Mouse (Mus musculus) liver, embryonic 12.5 days (tissue): ENCODE results near the gene Maff. TPM values are rescaled to one million over a fixed set of nuclear protein-coding genes. Genes with fewer than 3 reads are reported as not detected.

ENCODE experiments used
- ATAC-seq: fragments of 200-750 bp; cut with Nextera tagmentation; 2 replicates; pipeline ENCODE4 v1.8.0; 2017; ENCODE audit warnings: moderate number of reproducible peaks, mild to moderate bottlenecking, moderate library complexity
- H3K27ac ChIP-seq: fragments of 300-500 bp; sonication (generic); 2 replicates; pipeline ENCODE4 v1.5.1; 2016; ENCODE audit warnings: mild to moderate bottlenecking
- H3K27me3 ChIP-seq: fragments of 300-500 bp; sonication (generic); replicated peaks from 2 replicates; pipeline ENCODE4 v1.6.1; 2016; ENCODE audit warnings: mild to moderate bottlenecking, moderate library complexity
- H3K36me3 ChIP-seq: fragments of 300-500 bp; sonication (generic); 2 replicates; pipeline ENCODE4 v1.6.1; 2016; ENCODE audit warnings: mild to moderate bottlenecking, moderate library complexity
- H3K4me1 ChIP-seq: fragments of 300-500 bp; sonication (generic); 2 replicates; pipeline ENCODE4 v1.6.1; 2016
- H3K4me2 ChIP-seq: fragments of 300-500 bp; sonication (generic); 2 replicates; pipeline ENCODE4 v1.6.1; 2016; ENCODE audit warnings: mild to moderate bottlenecking, moderate library complexity
- H3K4me3 ChIP-seq: fragments of 300-500 bp; sonication (generic); 2 replicates; pipeline ENCODE4 v1.5.1; 2016; ENCODE audit warnings: mild to moderate bottlenecking, moderate library complexity
- H3K9ac ChIP-seq: fragments of 300-500 bp; sonication (generic); 2 replicates; pipeline ENCODE4 v1.6.1; 2016; ENCODE audit warnings: mild to moderate bottlenecking, moderate library complexity
- H3K9me3 ChIP-seq: fragments of 300-500 bp; sonication (generic); replicated peaks from 2 replicates; pipeline ENCODE4 v1.6.1; 2016; ENCODE audit warnings: mild to moderate bottlenecking, moderate library complexity
- WGBS: fragments of 180-500 bp; shearing (Covaris S2); methylation state at CpG from one replicate; pipeline ENCODE4 v1.1.7; 2016; ENCODE audit not compliant: insufficient replicate concordance; 5-methylcytosine and 5-hydroxymethylcytosine counted together
- polyA plus RNA-seq: library from polyadenylated mRNA; unstranded; fragments of >200 nt; fragmentation: Nextera tagmentation; extraction: Ambion mirVana; gene quantifications from 2 replicates; pipeline ENCODE4 v1.2.1, GENCODE M21; 2016

Gene Maff
- polyA plus RNA-seq, 1 experiment from 2014 or later = 1.1 TPM

DNA sequence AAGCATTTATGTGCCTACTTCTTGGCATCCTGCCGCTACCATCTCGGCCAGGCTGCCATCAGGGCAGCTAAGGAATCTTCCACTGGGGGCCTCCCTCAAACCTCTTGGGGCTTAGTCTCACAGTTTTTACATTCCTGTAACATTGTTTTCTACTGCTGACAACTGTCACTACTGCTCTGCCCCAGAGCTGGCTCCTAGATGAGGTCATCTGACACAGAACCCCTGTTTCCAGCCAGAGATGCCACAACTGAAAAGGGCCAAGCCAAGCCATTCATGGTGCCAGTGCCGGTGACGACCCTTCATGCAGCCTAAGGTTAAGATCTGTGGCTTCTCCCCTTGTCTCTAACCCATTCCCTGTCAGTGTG, 22.6 kb upstream of the Maff start:
- no peak overlapping the region; the same call in 1 of the 2 replicates for H3K9ac ChIP-seq
- WGBS = 73% methylated on average over 4 of the region's 4 CpGs

DNA sequence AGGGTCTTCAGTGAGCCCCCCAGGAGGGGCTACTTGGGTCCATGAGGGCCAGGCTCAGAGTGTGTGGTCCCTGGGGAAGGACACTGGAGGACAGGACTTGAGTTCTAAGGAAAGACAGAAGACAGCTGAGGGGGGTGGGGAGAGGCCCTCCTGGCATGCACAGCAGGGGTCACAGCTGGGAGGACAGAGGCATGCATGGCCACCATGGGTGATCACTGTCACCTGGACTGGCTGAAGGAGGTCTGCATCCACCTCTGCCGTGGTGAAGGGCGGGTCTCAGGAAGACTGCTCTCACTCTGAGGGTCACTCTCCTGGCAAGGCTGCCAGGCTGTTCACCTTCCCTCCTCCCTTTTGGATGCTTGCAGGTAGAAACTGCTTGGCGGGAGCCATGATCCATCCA, 22.0 kb upstream of the Maff start:
- Histone ChIP-seq H3K36me3 (peaks cover 5% of the 10 kb centered on the region), H3K4me2 (no peak overlapping the region), H3K27me3 (no peaks in the 10 kb centered on the region), H3K4me1 (peaks cover 76% of the 10 kb centered on the region), H3K9me3 (no peaks in the 10 kb centered on the region), H3K9ac (peak overlapping the region; percentile 10; the same call in 1 of the 2 replicates), H3K4me3 (no peak overlapping the region), H3K27ac (peak overlapping the region; percentile 91; the same call in 1 of the 2 replicates)
- no peak for ATAC-seq
- 90% methylated on average over 3 of the region's 3 CpGs for WGBS

More for the DNA sequence above, 22.6 kb upstream of the Maff start:
- H3K36me3 ChIP-seq = peaks cover 8% of the 10 kb centered on the region
- no peaks in the 10 kb centered on the region for H3K9me3 ChIP-seq
- ATAC-seq = no peak
- no peak overlapping the region for H3K4me3 ChIP-seq
- peak overlapping the region; percentile 79 for H3K27ac ChIP-seq
- H3K4me2 ChIP-seq = no peak overlapping the region
- H3K27me3 ChIP-seq = no peaks in the 10 kb centered on the region
- peaks cover 70% of the 10 kb centered on the region for H3K4me1 ChIP-seq

DNA sequence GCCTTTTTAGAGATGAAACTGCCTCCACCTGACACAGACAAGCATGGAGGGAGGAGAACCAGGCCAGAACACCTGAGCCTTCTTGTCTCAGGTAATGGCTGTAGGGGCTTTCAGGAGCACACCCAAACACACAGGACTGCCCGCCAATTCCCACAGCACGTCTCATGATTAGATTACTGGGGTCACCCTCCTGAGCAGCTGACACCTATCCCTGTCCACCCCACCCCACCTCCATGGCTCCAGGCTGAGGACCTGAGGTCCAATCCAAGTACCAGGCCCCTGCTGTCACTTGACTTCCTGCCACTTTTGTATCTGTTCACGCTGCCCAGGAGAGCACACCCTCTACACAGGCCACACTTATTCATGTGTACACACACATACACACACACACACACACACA, 20.7 kb upstream of the Maff start:
- Histone ChIP-seq H3K4me2 (peak overlapping the region; percentile 85), H3K9ac (peak overlapping the region; percentile 87), H3K27me3 (no peaks in the 10 kb centered on the region), H3K27ac (peak overlapping the region; percentile 91; the same call in 1 of the 2 replicates), H3K36me3 (no peaks in the 10 kb centered on the region), H3K4me3 (no peak overlapping the region), H3K4me1 (peaks cover 79% of the 10 kb centered on the region), H3K9me3 (no peaks in the 10 kb centered on the region)
- no peak for ATAC-seq
- 65% methylated on average over 3 of the region's 3 CpGs for WGBS

DNA sequence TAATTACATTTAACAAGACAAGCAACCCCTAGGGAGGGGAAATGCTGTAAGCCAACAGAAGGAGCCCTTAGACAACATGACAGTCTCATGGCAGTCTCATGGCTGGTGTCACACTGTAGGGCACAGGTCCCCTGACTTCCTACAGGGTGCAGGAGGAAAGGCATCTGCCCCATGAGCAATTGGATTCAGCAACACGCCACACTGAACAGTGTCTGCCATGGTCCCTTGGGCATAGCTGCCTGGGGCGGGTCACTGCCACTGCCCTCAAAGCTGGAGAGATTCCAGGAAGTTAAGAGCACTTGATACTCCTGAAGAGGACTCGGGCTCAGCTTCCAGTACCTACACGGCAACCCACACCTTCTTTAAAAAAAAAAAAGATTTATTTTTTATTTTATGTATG, 20.2 kb upstream of the Maff start:
- Histone ChIP-seq H3K9me3 (no peaks in the 10 kb centered on the region), H3K36me3 (no peaks in the 10 kb centered on the region), H3K4me1 (peaks cover 77% of the 10 kb centered on the region), H3K4me3 (peak overlapping the region; percentile 16; the same call in 1 of the 2 replicates), H3K4me2 (peak overlapping the region; percentile 85), H3K27me3 (no peaks in the 10 kb centered on the region), H3K27ac (peak overlapping the region; percentile 91), H3K9ac (peak overlapping the region; percentile 87)
- ATAC-seq = no peak
- WGBS = 56% methylated on average over 4 of the region's 4 CpGs

DNA sequence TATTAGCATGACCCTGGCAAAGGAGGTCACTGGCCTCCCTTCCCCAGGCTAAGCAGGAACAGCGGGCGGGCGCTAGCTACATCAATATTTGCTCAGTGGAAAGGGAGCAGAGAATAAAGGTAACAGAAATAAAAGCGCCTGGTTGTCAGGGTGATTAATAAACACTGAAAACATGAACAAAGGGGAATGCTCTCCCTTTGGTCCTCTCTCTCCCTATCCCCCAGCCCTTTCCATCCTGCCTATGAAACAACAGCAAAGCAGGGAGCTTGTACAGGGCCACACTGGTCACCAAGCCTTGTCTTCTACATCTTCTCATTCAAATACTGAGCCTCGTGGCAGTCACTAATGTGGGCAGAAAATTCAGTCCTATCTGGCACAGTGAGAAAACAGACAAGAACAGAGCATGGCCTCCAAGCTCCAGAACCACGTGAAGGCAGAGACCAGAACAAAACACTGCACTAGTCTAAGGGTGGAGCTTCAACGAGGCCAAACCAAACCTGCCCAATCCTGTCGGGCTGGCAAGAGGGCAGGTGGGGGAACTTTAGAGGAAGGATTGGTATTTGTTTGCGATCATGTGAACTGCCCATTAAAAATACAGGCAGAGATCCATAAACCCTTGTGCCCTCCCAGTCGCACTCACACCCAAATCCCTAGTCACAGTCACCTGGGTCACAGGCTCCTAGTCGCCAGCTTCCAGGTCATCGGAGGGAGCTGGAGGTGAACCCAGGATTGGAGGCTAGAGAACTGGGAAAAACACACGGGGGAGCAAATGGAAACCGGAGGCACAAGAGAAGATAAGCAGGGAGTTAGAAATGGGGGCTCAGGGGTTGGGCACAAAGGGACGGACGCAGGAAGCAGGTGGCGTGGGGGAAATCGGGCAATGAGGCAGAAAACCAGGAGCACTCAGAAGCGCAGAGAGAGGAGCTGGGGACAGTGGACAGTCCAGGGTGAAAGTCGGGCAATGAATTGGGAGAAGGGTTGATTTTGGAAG, 19.2 kb upstream of the Maff start:
- ATAC-seq = peak; percentile 40
- Histone ChIP-seq H3K9me3 (no peaks in the 10 kb centered on the region), H3K4me2 (peak overlapping the region; percentile 85), H3K36me3 (no peaks in the 10 kb centered on the region), H3K27me3 (no peaks in the 10 kb centered on the region), H3K27ac (peak overlapping the region; percentile 91), H3K4me1 (peaks cover 67% of the 10 kb centered on the region), H3K4me3 (peak overlapping the region; percentile 69), H3K9ac (peak overlapping the region; percentile 87)
- WGBS = 14% methylated on average over 20 of the region's 20 CpGs

DNA sequence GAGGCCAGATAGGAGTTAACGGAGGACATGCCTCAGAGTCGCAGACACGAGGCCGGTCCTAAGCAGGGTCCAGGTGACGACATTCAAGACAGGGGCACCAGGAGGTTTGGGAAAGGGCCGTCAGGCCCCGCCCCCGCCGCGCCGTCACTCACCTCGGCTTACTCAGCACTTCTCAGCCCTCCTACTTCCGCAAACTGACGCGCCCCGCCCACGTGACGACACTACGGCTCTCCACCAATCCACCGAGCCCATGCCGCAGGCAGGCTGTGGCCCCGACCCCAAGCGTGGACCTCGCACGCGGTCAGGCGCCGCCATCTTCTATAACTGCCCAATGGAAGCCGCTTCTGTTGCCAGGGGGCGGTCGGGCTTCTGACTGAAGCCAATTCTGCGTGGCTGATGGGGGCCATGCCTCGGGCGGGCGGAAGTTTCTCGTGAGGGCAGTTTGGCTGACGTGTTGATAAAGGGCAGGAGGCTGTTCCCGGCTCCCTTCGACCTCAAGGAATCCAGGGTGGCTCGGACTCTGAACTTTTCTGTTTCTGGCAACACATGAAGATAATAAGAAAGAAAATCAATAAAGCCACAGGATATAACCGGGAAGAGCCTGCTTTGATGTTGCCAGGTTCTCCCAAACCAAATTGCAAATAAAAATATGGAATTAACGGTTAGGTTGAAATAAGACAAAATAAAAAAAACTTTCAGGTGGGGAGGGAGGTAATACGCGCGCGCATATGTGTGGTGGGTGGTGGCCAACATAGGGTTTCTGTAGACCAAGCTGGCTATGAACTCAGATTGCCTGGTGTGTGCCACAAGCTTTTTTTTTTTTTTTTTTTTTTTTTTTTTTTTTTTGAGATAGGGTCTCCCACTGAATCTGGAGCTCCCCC, 18.1 kb upstream of the Maff start, which contains the start of gene Pla2g6:
TSS of gene Pla2g6 (minus strand) at position 333 of the 881 bp plus-strand sequence.
- H3K36me3 ChIP-seq = no peaks in the 10 kb centered on the region
- H3K9me3 ChIP-seq = no peaks in the 10 kb centered on the region
- H3K4me3 ChIP-seq = peak within 1 kb of the TSS; percentile 69
- peak within 1 kb of the TSS; percentile 91 for H3K27ac ChIP-seq
- peaks cover 63% of the 10 kb centered on the region for H3K4me1 ChIP-seq
- ATAC-seq = peak; percentile 94
- no peaks in the 10 kb centered on the region for H3K27me3 ChIP-seq
- peak within 1 kb of the TSS; percentile 85 for H3K4me2 ChIP-seq
- 1% methylated on average over 46 of the region's 46 CpGs for WGBS
- H3K9ac ChIP-seq = peak within 1 kb of the TSS; percentile 87

DNA sequence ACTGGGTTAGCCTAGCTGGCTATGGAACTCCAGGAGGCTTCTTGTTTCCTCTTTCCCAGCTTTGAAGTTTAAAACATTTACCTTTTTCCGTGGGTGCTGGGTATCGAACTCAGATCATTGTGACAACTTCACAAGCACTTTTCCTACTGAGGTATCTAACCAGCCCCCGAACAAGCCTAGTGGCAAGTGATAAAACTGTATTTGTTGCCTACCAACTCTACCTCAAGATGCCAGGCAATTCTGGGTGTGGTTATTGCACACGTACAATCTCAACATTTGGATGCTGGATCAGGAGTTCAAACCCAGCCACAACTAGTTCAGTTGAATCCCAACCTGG, 17.5 kb upstream of the Maff start:
- peaks cover 63% of the 10 kb centered on the region for H3K4me1 ChIP-seq
- H3K4me2 ChIP-seq = peak overlapping the region; percentile 85
- ATAC-seq = no peak
- H3K27me3 ChIP-seq = no peaks in the 10 kb centered on the region
- no peak overlapping the region for H3K4me3 ChIP-seq
- H3K9ac ChIP-seq = no peak overlapping the region
- no peaks in the 10 kb centered on the region for H3K9me3 ChIP-seq
- no peaks in the 10 kb centered on the region for H3K36me3 ChIP-seq
- peak overlapping the region; percentile 91; the same call in 1 of the 2 replicates for H3K27ac ChIP-seq
- 61% methylated on average over 4 of the region's 4 CpGs for WGBS

DNA sequence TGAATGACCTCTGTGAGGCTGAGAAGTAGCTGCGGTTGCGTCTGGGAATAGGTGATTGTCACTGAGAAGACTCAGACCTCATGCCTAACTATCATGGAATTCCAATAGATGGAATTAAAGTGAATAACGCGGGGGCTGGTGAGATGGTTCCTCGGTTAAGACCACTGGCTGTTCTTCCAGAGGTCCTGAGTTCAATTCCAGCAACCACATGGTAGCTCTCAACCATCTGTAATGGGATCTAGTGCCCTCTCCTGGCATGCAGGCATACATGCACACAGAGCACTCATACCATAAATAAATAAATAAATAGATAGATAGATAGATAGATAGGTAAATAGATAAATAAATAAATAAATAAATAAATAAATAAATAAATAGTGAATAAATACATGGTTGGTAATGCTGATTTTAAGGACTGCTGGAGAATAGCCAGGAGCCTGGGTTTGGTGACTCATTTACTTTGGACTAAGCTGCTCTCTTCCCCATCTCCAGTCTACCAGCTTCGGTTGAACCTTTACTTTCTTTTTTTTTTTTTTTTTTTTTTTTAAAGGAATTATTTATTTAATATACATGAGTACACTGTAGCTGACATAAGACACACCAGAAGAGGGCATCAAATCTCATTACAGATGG, 17.0 kb upstream of the Maff start:
- H3K9ac ChIP-seq = no peak overlapping the region
- H3K4me1 ChIP-seq = peaks cover 63% of the 10 kb centered on the region
- H3K4me2 ChIP-seq = no peak overlapping the region
- no peaks in the 10 kb centered on the region for H3K36me3 ChIP-seq
- H3K4me3 ChIP-seq = no peak overlapping the region
- ATAC-seq = no peak
- H3K27ac ChIP-seq = peak overlapping the region; percentile 91; the same call in 1 of the 2 replicates
- H3K27me3 ChIP-seq = peaks cover 4% of the 10 kb centered on the region; the same call in 1 of the 2 replicates
- 90% methylated on average over 6 of the region's 6 CpGs for WGBS
- no peaks in the 10 kb centered on the region for H3K9me3 ChIP-seq

DNA sequence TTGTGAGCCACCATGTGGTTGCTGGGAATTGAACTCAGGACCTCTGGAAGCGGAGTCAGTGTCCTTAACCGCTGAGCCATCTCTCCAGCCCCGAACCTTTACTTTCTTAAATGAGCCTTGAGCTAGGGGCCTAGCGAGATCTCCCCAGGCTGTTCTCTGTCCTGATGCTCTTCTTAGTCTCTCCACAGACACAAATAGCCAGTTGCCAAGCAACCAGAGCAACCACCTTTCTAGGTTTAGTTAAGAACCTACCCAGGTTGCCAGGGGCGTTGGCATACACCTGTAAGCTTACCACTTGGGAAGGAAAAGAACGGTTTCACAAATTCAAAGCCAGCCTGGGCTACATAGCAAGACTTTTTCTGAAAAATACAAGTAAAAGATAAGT, 16.4 kb upstream of the Maff start:
- H3K27ac ChIP-seq = no peak overlapping the region
- H3K36me3 ChIP-seq = no peaks in the 10 kb centered on the region
- WGBS = 82% methylated on average over 6 of the region's 6 CpGs
- H3K9ac ChIP-seq = no peak overlapping the region
- H3K9me3 ChIP-seq = no peaks in the 10 kb centered on the region
- H3K4me1 ChIP-seq = peaks cover 62% of the 10 kb centered on the region
- no peak for ATAC-seq
- H3K27me3 ChIP-seq = peaks cover 6% of the 10 kb centered on the region; the same call in 1 of the 2 replicates
- H3K4me3 ChIP-seq = no peak overlapping the region
- H3K4me2 ChIP-seq = no peak overlapping the region

DNA sequence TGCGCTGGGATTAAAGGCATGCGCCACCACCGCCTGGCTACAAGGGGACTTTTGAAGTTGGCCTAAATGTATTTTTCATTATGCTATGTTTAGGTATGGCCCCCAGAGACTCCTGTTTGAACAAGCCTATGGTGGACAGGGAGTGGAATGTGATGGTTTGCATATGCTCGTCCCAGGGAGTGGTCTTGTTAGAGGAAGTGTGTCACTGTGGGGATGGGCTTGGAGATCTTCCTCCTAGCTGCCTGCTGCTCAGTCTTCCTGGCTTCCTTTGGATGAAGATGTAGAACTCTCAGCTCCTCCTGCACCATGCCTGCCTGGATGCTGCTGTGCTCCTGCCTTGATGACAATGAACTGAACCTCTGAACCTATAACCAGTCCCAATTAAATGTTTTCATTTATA, 15.9 kb upstream of the Maff start:
- Histone ChIP-seq H3K9me3 (no peaks in the 10 kb centered on the region), H3K9ac (no peak overlapping the region), H3K4me3 (no peak overlapping the region), H3K27ac (peak overlapping the region; percentile 37; the same call in 1 of the 2 replicates), H3K4me1 (peaks cover 62% of the 10 kb centered on the region), H3K4me2 (no peak overlapping the region), H3K27me3 (peaks cover 11% of the 10 kb centered on the region; the same call in 1 of the 2 replicates), H3K36me3 (no peaks in the 10 kb centered on the region)
- no peak for ATAC-seq
- WGBS = 70% methylated on average over 4 of the region's 4 CpGs

DNA sequence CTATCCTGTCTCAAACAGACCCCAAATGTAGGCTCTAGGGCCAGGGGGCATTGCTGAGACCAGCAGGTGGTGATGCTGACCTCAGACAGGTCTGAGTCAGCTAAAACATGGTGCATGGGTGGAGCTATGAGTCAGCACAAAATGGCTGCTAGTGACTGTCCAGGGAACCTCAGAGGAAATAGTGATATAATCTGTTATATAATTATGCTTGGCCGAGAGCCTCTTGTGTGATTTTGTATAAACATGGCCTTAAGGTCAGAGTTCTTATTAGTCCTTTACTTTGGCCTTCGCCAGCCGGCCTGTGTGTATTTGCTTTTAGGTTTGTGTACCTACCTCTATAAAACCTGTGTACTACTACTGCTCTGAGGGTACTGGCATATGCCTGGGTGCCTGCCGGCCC, 13.0 kb upstream of the Maff start:
- H3K36me3 ChIP-seq = no peaks in the 10 kb centered on the region
- peak; percentile 77 for ATAC-seq
- H3K27me3 ChIP-seq = peaks cover 11% of the 10 kb centered on the region
- H3K4me3 ChIP-seq = no peak overlapping the region
- H3K9ac ChIP-seq = no peak overlapping the region
- no peak overlapping the region for H3K4me2 ChIP-seq
- H3K4me1 ChIP-seq = peaks cover 42% of the 10 kb centered on the region
- H3K27ac ChIP-seq = peak overlapping the region; percentile 71
- WGBS = 51% methylated on average over 4 of the region's 4 CpGs
- no peaks in the 10 kb centered on the region for H3K9me3 ChIP-seq
